Mouse (Mus musculus) limb, embryonic 14.5 days (tissue): ENCODE measurements around the gene Cxadr. TPM values are rescaled to one million over a fixed set of nuclear protein-coding genes. Genes with fewer than 3 reads are reported as not detected.
A peak's percentile ranks its signal among the peaks of the same experiment; 100 is the strongest.

Experiments
- ATAC-seq: fragments of 200-750 bp; cut with Nextera tagmentation; 2 replicates; pipeline ENCODE4 v1.8.0; 2017; ENCODE audit warnings: low read depth, moderate number of reproducible peaks, moderate TSS enrichment; ENCODE audit not compliant: low FRiP score
- DNase-seq: peaks from one replicate; pipeline ENCODE4 v3.0.0-alpha.2; 2015; ENCODE audit warnings: low spot score
- H3K27ac ChIP-seq: fragments of 300-500 bp; sonication (generic); replicated peaks from 2 replicates; pipeline ENCODE4 v1.5.1; 2014; ENCODE audit warnings: low read depth, mild to moderate bottlenecking, low read length, moderate library complexity, mixed read lengths
- H3K27me3 ChIP-seq: fragments of 300-500 bp; sonication (generic); 2 replicates; pipeline ENCODE4 v1.6.1; 2014; ENCODE audit warnings: low read length, mixed read lengths; ENCODE audit not compliant: control insufficient read depth, insufficient read depth
- H3K36me3 ChIP-seq: fragments of 300-500 bp; sonication (generic); 2 replicates; pipeline ENCODE4 v1.6.1; 2014; ENCODE audit warnings: mild to moderate bottlenecking, low read length, moderate library complexity, mixed read lengths; ENCODE audit not compliant: control insufficient read depth, insufficient read depth
- H3K4me1 ChIP-seq: fragments of 300-500 bp; sonication (generic); 2 replicates; pipeline ENCODE4 v1.6.1; 2014; ENCODE audit warnings: antibody characterized with exemption, low read length, mixed read lengths; ENCODE audit not compliant: control insufficient read depth, insufficient read depth
- H3K4me2 ChIP-seq: fragments of 300-500 bp; sonication (generic); replicated peaks from 2 replicates; pipeline ENCODE4 v1.6.1; 2014; ENCODE audit warnings: low read depth, mild to moderate bottlenecking, low read length, moderate library complexity; ENCODE audit not compliant: severe bottlenecking
- H3K4me3 ChIP-seq: fragments of 300-500 bp; sonication (generic); replicated peaks from 2 replicates; pipeline ENCODE4 v1.5.1; 2014; ENCODE audit warnings: low read length
- H3K9ac ChIP-seq: fragments of 300-500 bp; sonication (generic); 2 replicates; pipeline ENCODE4 v1.6.1; 2014; ENCODE audit warnings: mild to moderate bottlenecking, low read depth, low read length, moderate library complexity; ENCODE audit not compliant: severe bottlenecking
- H3K9me3 ChIP-seq: fragments of 300-500 bp; sonication (generic); 2 replicates; pipeline ENCODE4 v1.6.1; 2016; ENCODE audit warnings: low read length; ENCODE audit not compliant: control insufficient read depth
- POLR2A ChIP-seq: fragments of 200-500 bp; IDR thresholded peaks from 2 replicates; pipeline ENCODE4 v1.8.0; 2012; ENCODE audit warnings: inconsistent platforms, mild to moderate bottlenecking, moderate library complexity, borderline replicate concordance; ENCODE audit not compliant: insufficient read depth, insufficient read length; ENCODE audit errors: extremely low read depth
- WGBS: fragments of 180-500 bp; shearing (Covaris S2); extraction: QIAGEN DNeasy Blood & Tissue Kit; methylation state at CpG from one replicate; pipeline ENCODE4 v1.1.7; 2014; 5-methylcytosine and 5-hydroxymethylcytosine counted together
- polyA plus RNA-seq, 2 experiments: library from polyadenylated mRNA; depleted of rRNA in 1 of 2; stranded (reverse) in 1 of 2; unstranded in 1 of 2; fragments of >200 nt; fragmentation: Nextera tagmentation in 1 of 2; extraction: Ambion mirVana in 1 of 2; gene quantifications; 2 replicates each; pipeline versions ENCODE4 v1.2.1 to v1.2.3; 2012 to 2014

Gene Cxadr
- polyA plus RNA-seq, 2 experiments: 11.5 to 11.6 TPM

DNA sequence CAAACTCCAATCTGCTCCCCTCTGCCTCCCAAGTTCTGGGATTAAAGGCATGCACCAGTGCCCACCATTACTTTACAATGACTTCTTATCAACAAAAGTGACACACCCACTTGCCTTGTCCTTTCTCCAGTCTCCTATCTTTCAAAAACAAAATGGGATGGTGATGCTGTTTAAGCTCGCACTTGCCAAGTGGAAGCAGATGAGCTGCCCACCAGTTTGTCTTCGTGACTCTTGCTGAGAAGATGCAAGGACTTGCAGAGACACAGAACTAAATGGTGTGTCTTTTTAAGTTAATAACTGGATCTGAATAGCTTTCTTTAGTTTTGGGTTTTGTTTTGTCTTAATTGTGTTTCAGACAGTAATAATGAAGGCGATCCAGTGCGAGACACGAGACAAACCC lies 41.5 kb downstream of the Cxadr start:
- WGBS: 91% methylated on average over 5 of the region's 5 CpGs
- H3K9ac ChIP-seq: no peak overlapping the region
- no peak overlapping the region for H3K4me2 ChIP-seq
- no peak overlapping the region for H3K27ac ChIP-seq
- DNase-seq (no peak), ATAC-seq (no peak)
- TF ChIP-seq POLR2A: no peak
- H3K4me3 ChIP-seq: no peak overlapping the region
- H3K27me3 ChIP-seq: no peaks in the 10 kb centered on the region
- H3K36me3 ChIP-seq: no peaks in the 10 kb centered on the region; the same call in 1 of the 2 replicates
- H3K4me1 ChIP-seq: peaks cover 9% of the 10 kb centered on the region
- no peaks in the 10 kb centered on the region for H3K9me3 ChIP-seq

DNA sequence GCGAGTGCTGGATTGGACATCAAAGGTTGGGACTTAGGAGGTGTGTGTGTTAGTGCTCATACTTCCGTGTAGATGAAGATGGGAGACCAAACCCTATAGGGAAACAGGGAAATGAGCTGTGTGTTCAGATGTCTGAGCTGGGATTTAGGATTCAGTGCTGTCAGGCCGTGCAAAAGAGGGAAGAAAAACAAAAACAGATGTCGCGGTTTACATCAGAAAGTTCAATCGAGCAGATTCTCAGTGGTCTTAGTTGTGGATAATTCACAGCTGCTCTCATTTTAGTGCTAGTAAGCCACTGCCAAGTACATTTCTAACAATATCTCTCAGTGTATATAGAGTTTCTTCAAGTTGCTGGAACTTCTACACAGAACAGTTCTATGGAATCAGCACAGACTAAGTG lies 42.5 kb downstream of the Cxadr start:
- no peak overlapping the region for H3K27ac ChIP-seq

DNA sequence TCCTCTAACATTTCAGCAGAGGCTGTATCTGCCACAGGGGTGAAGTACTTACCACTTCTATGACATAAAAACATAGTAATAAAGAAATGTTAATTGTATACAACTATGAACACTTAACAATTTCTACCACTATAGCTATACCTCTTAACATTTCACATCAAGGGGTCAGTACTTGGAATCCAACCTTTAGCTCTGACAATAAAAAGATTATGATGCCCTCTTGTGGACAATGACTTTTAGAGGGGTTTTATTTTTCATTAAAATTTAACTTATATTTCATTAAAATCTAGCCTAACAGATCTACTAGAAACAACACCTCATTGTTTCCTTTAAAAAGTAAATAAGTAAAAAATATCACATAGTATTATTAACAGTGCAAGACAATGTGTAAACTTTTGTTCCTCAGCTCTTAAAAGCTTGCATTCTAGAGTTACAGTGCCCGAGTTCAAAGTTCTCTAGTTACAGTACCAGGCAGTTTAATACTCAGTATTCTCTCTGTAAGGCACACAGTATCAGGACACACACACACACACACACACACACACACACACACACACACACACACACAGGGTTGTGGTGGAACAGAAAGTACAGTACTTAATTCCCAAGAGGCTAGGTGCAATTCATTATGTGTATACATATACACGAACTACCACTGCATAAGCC lies 45.5 kb downstream of the Cxadr start:
- Histone ChIP-seq H3K27me3 (no peaks in the 10 kb centered on the region), H3K9me3 (no peaks in the 10 kb centered on the region), H3K4me2 (no peak overlapping the region), H3K36me3 (no peaks in the 10 kb centered on the region), H3K4me3 (no peak overlapping the region), H3K9ac (no peak overlapping the region), H3K27ac (no peak overlapping the region), H3K4me1 (peaks cover 9% of the 10 kb centered on the region)
- ATAC-seq (no peak), DNase-seq (peak; percentile 20)
- 71% methylated on average over 2 of the region's 2 CpGs for WGBS
- TF ChIP-seq POLR2A: no peak

More for the DNA sequence above, 42.5 kb downstream of the Cxadr start:
- ATAC-seq (peak; percentile 72), DNase-seq (peak; percentile 87)
- no peak for TF ChIP-seq POLR2A
- peak overlapping the region; percentile 11 for H3K4me2 ChIP-seq
- H3K36me3 ChIP-seq: no peaks in the 10 kb centered on the region; the same call in 1 of the 2 replicates
- no peaks in the 10 kb centered on the region for H3K9me3 ChIP-seq
- no peak overlapping the region for H3K4me3 ChIP-seq
- no peaks in the 10 kb centered on the region for H3K27me3 ChIP-seq
- WGBS: 19% methylated on average over 6 of the region's 6 CpGs
- H3K4me1 ChIP-seq: peaks cover 9% of the 10 kb centered on the region
- H3K9ac ChIP-seq: no peak overlapping the region

DNA sequence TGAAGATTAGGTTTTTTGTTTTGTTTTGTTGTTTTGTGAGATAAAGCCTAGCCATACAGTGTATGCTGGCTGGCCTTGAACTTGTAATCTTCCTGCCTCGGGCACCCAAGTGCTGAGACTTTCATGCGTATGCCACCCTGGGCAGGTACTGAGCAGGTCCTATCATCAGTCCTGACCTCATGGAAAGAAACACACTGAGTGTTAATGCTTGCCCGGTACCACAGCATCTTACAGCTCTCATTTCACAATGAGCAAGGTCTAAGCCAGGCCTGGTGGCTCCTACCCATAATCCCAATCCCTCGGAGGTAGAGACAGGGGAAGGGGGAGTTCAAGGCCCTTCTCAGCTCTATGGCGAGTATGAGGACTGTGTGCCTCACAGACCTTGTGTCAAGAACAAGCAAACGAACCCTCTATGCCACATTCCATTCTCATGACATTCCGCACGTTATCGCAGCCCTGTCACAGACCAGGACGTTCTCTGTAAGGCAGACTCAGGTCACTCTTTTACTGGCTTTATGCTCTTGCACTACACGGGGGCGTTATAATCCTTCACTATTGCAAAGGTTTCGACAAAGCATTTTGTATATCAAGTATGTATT lies 46.1 kb downstream of the Cxadr start:
- H3K4me1 ChIP-seq: peaks cover 9% of the 10 kb centered on the region
- no peak for DNase-seq
- ATAC-seq: no peak
- H3K4me2 ChIP-seq: no peak overlapping the region
- no peaks in the 10 kb centered on the region for H3K27me3 ChIP-seq
- H3K27ac ChIP-seq: no peak overlapping the region
- WGBS: 73% methylated on average over 13 of the region's 13 CpGs
- H3K9ac ChIP-seq: no peak overlapping the region
- H3K4me3 ChIP-seq: no peak overlapping the region
- H3K9me3 ChIP-seq: no peaks in the 10 kb centered on the region
- TF ChIP-seq POLR2A: no peak
- H3K36me3 ChIP-seq: no peaks in the 10 kb centered on the region

DNA sequence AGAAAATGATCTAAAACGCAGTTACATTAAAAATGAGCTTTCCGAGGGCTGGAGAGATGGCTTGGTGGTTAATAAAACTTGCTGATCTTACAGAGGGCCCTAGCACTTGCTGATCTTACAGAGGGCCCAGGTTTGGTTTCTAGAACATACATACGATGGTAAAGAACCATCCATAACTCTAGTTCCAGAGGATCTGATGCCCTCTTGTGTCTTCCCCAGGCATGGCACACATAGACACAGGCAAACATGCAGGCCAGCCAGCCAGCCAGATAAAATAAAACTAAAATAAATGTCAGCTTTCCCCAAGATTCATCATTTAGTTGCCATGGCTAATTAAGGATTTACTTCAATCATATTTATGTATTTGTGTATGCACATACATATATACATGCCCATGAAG lies 56.5 kb downstream of the Cxadr start:
- H3K9ac ChIP-seq: no peak overlapping the region
- H3K4me1 ChIP-seq: no peaks in the 10 kb centered on the region
- H3K27me3 ChIP-seq: no peaks in the 10 kb centered on the region
- H3K4me3 ChIP-seq: no peak overlapping the region
- DNase-seq (no peak), ATAC-seq (no peak)
- no peak overlapping the region for H3K4me2 ChIP-seq
- H3K36me3 ChIP-seq: peaks cover 36% of the 10 kb centered on the region
- H3K9me3 ChIP-seq: no peaks in the 10 kb centered on the region
- WGBS: 84% methylated on average over 3 of the region's 3 CpGs
- no peak for TF ChIP-seq POLR2A
- no peak overlapping the region for H3K27ac ChIP-seq
